Mouse (Mus musculus): Measurements from ENCODE around the gene Jdp2. TPM values are rescaled to one million over a fixed set of nuclear protein-coding genes. Genes with fewer than 3 reads are reported as not detected.
"Not testable (repeated sequence)": the region's sequence is repeated elsewhere in the genome, so short reads cannot be mapped to it uniquely, and the experiment has no call there.

Jdp2 gene
- total and polyA plus RNA-seq, 2 experiments = 1.1 to 1.6 TPM

GRCm38 (mm10) chr12:85660855-85661254 lies 62.0 kb downstream of the Jdp2 start:
- Histone ChIP-seq H3K27me3 (ENCODE audit: control insufficient read depth, insufficient read depth, low read length) (0 out of 2 replicates have a peak, but pooled peaks cover 3% of the 10 kb centered on the region), H3K27ac (replicated peaks; ENCODE audit: insufficient read depth, low read depth, low read length) (no peak overlapping the region), H3K9ac (ENCODE audit: low read depth, low read length) (no peak overlapping the region), H3K4me3 (ENCODE audit: insufficient read depth, low read depth, low read length) (no peak overlapping the region), H3K79me2 (ENCODE audit: control insufficient read depth, insufficient read depth, low read length) (no peaks in the 10 kb centered on the region), H3K36me3 (ENCODE audit: control insufficient read depth, insufficient read depth, low read length) (no peaks in the 10 kb centered on the region), H3K4me1 (ENCODE audit: control insufficient read depth, insufficient read depth, low read length) (no peaks in the 10 kb centered on the region; the same call in 1 of the 2 replicates)
- DNase-seq (ENCODE audit: extremely low read depth, low read depth, low spot score) = no peak
- TF ChIP-seq POLR2A (IDR thresholded peaks at IDR 0.05; ENCODE audit: extremely low read depth, insufficient read depth, low read length) (no peak), CTCF (IDR thresholded peaks at IDR 0.05; ENCODE audit: low read depth, low read length) (no peak)
- WGBS = 92% methylated on average over 12 of the region's 12 CpGs

- H3K27ac ChIP-seq (replicated peaks; ENCODE audit: insufficient read depth, low read depth, low read length); H3K9ac ChIP-seq (ENCODE audit: low read depth, low read length); H3K79me2 ChIP-seq (ENCODE audit: control insufficient read depth, insufficient read depth, low read length); DNase-seq (ENCODE audit: extremely low read depth, low read depth, low spot score); H3K4me1 ChIP-seq (ENCODE audit: control insufficient read depth, insufficient read depth, low read length); H3K27me3 ChIP-seq (ENCODE audit: control insufficient read depth, insufficient read depth, low read length); H3K36me3 ChIP-seq (ENCODE audit: control insufficient read depth, insufficient read depth, low read length); H3K4me3 ChIP-seq (ENCODE audit: insufficient read depth, low read depth, low read length): not testable (repeated sequence)
- WGBS = 84% methylated on average over 8 of the region's 8 CpGs
These were observed 63.4 kb downstream of the Jdp2 start for GRCm38 (mm10) chr12:85662232-85662631.

DNA sequence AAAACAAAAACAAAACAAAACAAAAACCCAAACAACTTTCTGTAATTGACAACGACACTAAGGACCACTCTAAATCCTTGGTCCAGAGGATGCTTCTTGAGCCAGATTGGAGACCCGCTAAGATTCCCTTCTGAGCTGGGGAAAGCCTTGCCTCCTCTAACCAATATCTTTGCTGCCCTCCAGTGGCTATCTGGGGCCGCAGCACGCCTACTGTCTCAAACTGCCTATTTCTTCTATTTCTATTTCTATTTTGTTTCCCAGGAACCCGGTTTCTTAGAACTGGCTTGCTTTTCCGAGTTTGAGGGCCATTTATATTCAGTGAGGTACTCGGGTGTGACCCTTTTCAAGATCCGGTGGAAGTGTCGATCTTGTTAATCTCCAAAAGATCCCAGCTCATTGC lies 64.1 kb downstream of the Jdp2 start:
- Histone ChIP-seq H3K27me3 (ENCODE audit: control insufficient read depth, insufficient read depth, low read length) (0 out of 2 replicates have a peak, but pooled peaks cover 3% of the 10 kb centered on the region), H3K79me2 (ENCODE audit: control insufficient read depth, insufficient read depth, low read length) (no peaks in the 10 kb centered on the region), H3K27ac (replicated peaks; ENCODE audit: insufficient read depth, low read depth, low read length) (no peak overlapping the region), H3K9ac (ENCODE audit: low read depth, low read length) (no peak overlapping the region), H3K4me1 (ENCODE audit: control insufficient read depth, insufficient read depth, low read length) (no peaks in the 10 kb centered on the region; the same call in 1 of the 2 replicates), H3K36me3 (ENCODE audit: control insufficient read depth, insufficient read depth, low read length) (no peaks in the 10 kb centered on the region), H3K4me3 (ENCODE audit: insufficient read depth, low read depth, low read length) (no peak overlapping the region)
- 10% methylated on average over 9 of the region's 9 CpGs for WGBS
- DNase-seq (ENCODE audit: extremely low read depth, low read depth, low spot score) = peak; percentile 28
- TF ChIP-seq CTCF (IDR thresholded peaks at IDR 0.05; ENCODE audit: low read depth, low read length) (peak; percentile 88), POLR2A (IDR thresholded peaks at IDR 0.05; ENCODE audit: extremely low read depth, insufficient read depth, low read length) (no peak)

GRCm38 (mm10) chr12:85666112-85666511 lies 67.3 kb downstream of the Jdp2 start:
- no peak overlapping the region for H3K27ac ChIP-seq (replicated peaks; ENCODE audit: insufficient read depth, low read depth, low read length)
- 83% methylated on average over 8 of the region's 8 CpGs for WGBS
- H3K36me3 ChIP-seq (ENCODE audit: control insufficient read depth, insufficient read depth, low read length) = no peaks in the 10 kb centered on the region
- no peaks in the 10 kb centered on the region for H3K79me2 ChIP-seq (ENCODE audit: control insufficient read depth, insufficient read depth, low read length)
- no peaks in the 10 kb centered on the region for H3K4me1 ChIP-seq (ENCODE audit: control insufficient read depth, insufficient read depth, low read length)
- no peak overlapping the region for H3K9ac ChIP-seq (ENCODE audit: low read depth, low read length)
- H3K4me3 ChIP-seq (ENCODE audit: insufficient read depth, low read depth, low read length) = no peak overlapping the region
- DNase-seq (ENCODE audit: extremely low read depth, low read depth, low spot score) = no peak
- 0 out of 2 replicates have a peak, but pooled peaks cover 3% of the 10 kb centered on the region for H3K27me3 ChIP-seq (ENCODE audit: control insufficient read depth, insufficient read depth, low read length)
- TF ChIP-seq POLR2A (IDR thresholded peaks at IDR 0.05; ENCODE audit: extremely low read depth, insufficient read depth, low read length) (no peak), CTCF (IDR thresholded peaks at IDR 0.05; ENCODE audit: low read depth, low read length) (no peak)

GRCm38 (mm10) chr12:85667071-85667470 lies 68.2 kb downstream of the Jdp2 start:
- WGBS = 91% methylated on average over 7 of the region's 7 CpGs
- DNase-seq (ENCODE audit: extremely low read depth, low read depth, low spot score) = no peak
- H3K9ac ChIP-seq (ENCODE audit: low read depth, low read length) = no peak overlapping the region
- TF ChIP-seq CTCF (IDR thresholded peaks at IDR 0.05; ENCODE audit: low read depth, low read length) (no peak), POLR2A (IDR thresholded peaks at IDR 0.05; ENCODE audit: extremely low read depth, insufficient read depth, low read length) (no peak)
- H3K36me3 ChIP-seq (ENCODE audit: control insufficient read depth, insufficient read depth, low read length) = no peaks in the 10 kb centered on the region
- H3K79me2 ChIP-seq (ENCODE audit: control insufficient read depth, insufficient read depth, low read length) = no peaks in the 10 kb centered on the region
- H3K4me3 ChIP-seq (ENCODE audit: insufficient read depth, low read depth, low read length) = no peak overlapping the region
- 0 out of 2 replicates have a peak, but pooled peaks cover 3% of the 10 kb centered on the region for H3K27me3 ChIP-seq (ENCODE audit: control insufficient read depth, insufficient read depth, low read length)
- H3K4me1 ChIP-seq (ENCODE audit: control insufficient read depth, insufficient read depth, low read length) = no peaks in the 10 kb centered on the region
- no peak overlapping the region for H3K27ac ChIP-seq (replicated peaks; ENCODE audit: insufficient read depth, low read depth, low read length)

GRCm38 (mm10) chr12:85668696-85669095 lies 69.9 kb downstream of the Jdp2 start:
- Histone ChIP-seq H3K4me3 (ENCODE audit: insufficient read depth, low read depth, low read length) (no peak overlapping the region), H3K9ac (ENCODE audit: low read depth, low read length) (no peak overlapping the region), H3K79me2 (ENCODE audit: control insufficient read depth, insufficient read depth, low read length) (no peaks in the 10 kb centered on the region), H3K27ac (replicated peaks; ENCODE audit: insufficient read depth, low read depth, low read length) (no peak overlapping the region), H3K27me3 (ENCODE audit: control insufficient read depth, insufficient read depth, low read length) (0 out of 2 replicates have a peak, but pooled peaks cover 3% of the 10 kb centered on the region), H3K36me3 (ENCODE audit: control insufficient read depth, insufficient read depth, low read length) (no peaks in the 10 kb centered on the region), H3K4me1 (ENCODE audit: control insufficient read depth, insufficient read depth, low read length) (no peaks in the 10 kb centered on the region)
- WGBS = 80% methylated on average over 3 of the region's 3 CpGs
- DNase-seq (ENCODE audit: extremely low read depth, low read depth, low spot score) = no peak
- TF ChIP-seq CTCF (IDR thresholded peaks at IDR 0.05; ENCODE audit: low read depth, low read length) = no peak

Measured in liver, adult 2 months (tissue).